Mouse (Mus musculus) kidney, postnatal 0 days (tissue): ENCODE results near the gene Slc39a9. TPM values are rescaled to one million over a fixed set of nuclear protein-coding genes. Genes with fewer than 3 reads are reported as not detected.

Experiments used
- ATAC-seq: fragments of 200-750 bp; cut with Nextera tagmentation; replicated peaks from 2 replicates; pipeline ENCODE4 v1.8.0; 2017; ENCODE audit warnings: low read depth, moderate number of reproducible peaks, moderate TSS enrichment, moderate library complexity; ENCODE audit not compliant: low FRiP score
- DNase-seq: peaks from one replicate; pipeline ENCODE4 v3.0.0-alpha.2; 2016; ENCODE audit warnings: low spot score
- H3K27ac ChIP-seq: fragments of 300-500 bp; sonication (generic); 2 replicates; pipeline ENCODE4 v1.5.1; 2014; ENCODE audit warnings: mild to moderate bottlenecking
- H3K27me3 ChIP-seq: fragments of 300-500 bp; sonication (generic); 2 replicates; pipeline ENCODE4 v1.6.1; 2014; ENCODE audit warnings: low read length, mixed read lengths; ENCODE audit not compliant: insufficient read depth
- H3K36me3 ChIP-seq: fragments of 300-500 bp; sonication (generic); 2 replicates; pipeline ENCODE4 v1.6.1; 2014; ENCODE audit warnings: low read length, mixed read lengths; ENCODE audit not compliant: insufficient read depth
- H3K4me1 ChIP-seq: fragments of 300-500 bp; sonication (generic); replicated peaks from 2 replicates; pipeline ENCODE4 v1.6.1; 2014; ENCODE audit warnings: antibody characterized with exemption, low read length, mixed read lengths; ENCODE audit not compliant: insufficient read depth
- H3K4me2 ChIP-seq: fragments of 300-500 bp; sonication (generic); 2 replicates; pipeline ENCODE4 v1.6.1; 2014; ENCODE audit warnings: mild to moderate bottlenecking, low read length, moderate library complexity, mixed read lengths
- H3K4me3 ChIP-seq: fragments of 300-500 bp; sonication (generic); replicated peaks from 2 replicates; pipeline ENCODE4 v1.5.1; 2014; ENCODE audit warnings: low read depth, low read length
- H3K9ac ChIP-seq: fragments of 300-500 bp; sonication (generic); 2 replicates; pipeline ENCODE4 v1.6.1; 2014; ENCODE audit warnings: low read depth, low read length
- H3K9me3 ChIP-seq: fragments of 300-500 bp; sonication (generic); replicated peaks from 2 replicates; pipeline ENCODE4 v1.6.1; 2016; ENCODE audit warnings: low read length, inconsistent platforms, mixed read lengths
- CTCF ChIP-seq: IDR thresholded peaks from 2 replicates; pipeline ENCODE4 v1.5.1; 2016; ENCODE audit warnings: antibody characterized with exemption, low read depth, mild to moderate bottlenecking, moderate library complexity
- WGBS: fragments of 180-500 bp; shearing (Covaris S2); extraction: QIAGEN DNeasy Blood & Tissue Kit; methylation state at CpG from one replicate; pipeline ENCODE4 v1.1.7; 2014; 5-methylcytosine and 5-hydroxymethylcytosine counted together
- polyA plus RNA-seq: library from polyadenylated mRNA; unstranded; fragments of >200 nt; fragmentation: Nextera tagmentation; extraction: Ambion mirVana; gene quantifications from 2 replicates; pipeline ENCODE4 v1.2.1, GENCODE M21; 2015

Gene Slc39a9
- polyA plus RNA-seq, 1 experiment from 2014 or later, result 21.1 TPM

GRCm38 (mm10) chr12:80598756-80599155 is 44.9 kb upstream of the Slc39a9 start:
- peak; percentile 13; the same call in 1 of the 2 replicates for TF ChIP-seq CTCF
- WGBS, result 44% methylated on average over 6 of the region's 6 CpGs
- H3K4me3 ChIP-seq, result no peak overlapping the region

GRCm38 (mm10) chr12:80601597-80602269 is 42.0 kb upstream of the Slc39a9 start:
- H3K9me3 ChIP-seq, result no peaks in the 10 kb centered on the region
- H3K4me2 ChIP-seq, result no peak overlapping the region
- no peak overlapping the region for H3K4me3 ChIP-seq
- ATAC-seq (no peak), DNase-seq (no peak)
- H3K27me3 ChIP-seq, result no peaks in the 10 kb centered on the region
- TF ChIP-seq CTCF, result no peak
- H3K27ac ChIP-seq, result no peak overlapping the region
- 72% methylated on average over 9 of the region's 9 CpGs for WGBS
- H3K36me3 ChIP-seq, result no peaks in the 10 kb centered on the region
- no peak overlapping the region for H3K9ac ChIP-seq
- H3K4me1 ChIP-seq, result peaks cover 12% of the 10 kb centered on the region; the same call in 1 of the 2 replicates

More at GRCm38 (mm10) chr12:80598756-80599155, 44.9 kb upstream of the Slc39a9 start:
- DNase-seq (peak; percentile 68), ATAC-seq (no peak)
- Histone ChIP-seq H3K9me3 (no peaks in the 10 kb centered on the region), H3K27me3 (no peaks in the 10 kb centered on the region), H3K27ac (peak overlapping the region; percentile 42; the same call in 1 of the 2 replicates), H3K36me3 (no peaks in the 10 kb centered on the region), H3K9ac (no peak overlapping the region), H3K4me1 (peaks cover 12% of the 10 kb centered on the region; the same call in 1 of the 2 replicates), H3K4me2 (no peak overlapping the region)

GRCm38 (mm10) chr12:80602432-80602831 is 41.3 kb upstream of the Slc39a9 start:
- no peak for DNase-seq
- no peak overlapping the region for H3K9ac ChIP-seq
- no peaks in the 10 kb centered on the region for H3K27me3 ChIP-seq
- no peak for ATAC-seq
- no peaks in the 10 kb centered on the region for H3K36me3 ChIP-seq
- WGBS, result 85% methylated on average over 5 of the region's 5 CpGs
- H3K27ac ChIP-seq, result no peak overlapping the region
- peaks cover 12% of the 10 kb centered on the region; the same call in 1 of the 2 replicates for H3K4me1 ChIP-seq
- TF ChIP-seq CTCF, result no peak
- no peaks in the 10 kb centered on the region for H3K9me3 ChIP-seq
- H3K4me2 ChIP-seq, result no peak overlapping the region
- no peak overlapping the region for H3K4me3 ChIP-seq

DNA sequence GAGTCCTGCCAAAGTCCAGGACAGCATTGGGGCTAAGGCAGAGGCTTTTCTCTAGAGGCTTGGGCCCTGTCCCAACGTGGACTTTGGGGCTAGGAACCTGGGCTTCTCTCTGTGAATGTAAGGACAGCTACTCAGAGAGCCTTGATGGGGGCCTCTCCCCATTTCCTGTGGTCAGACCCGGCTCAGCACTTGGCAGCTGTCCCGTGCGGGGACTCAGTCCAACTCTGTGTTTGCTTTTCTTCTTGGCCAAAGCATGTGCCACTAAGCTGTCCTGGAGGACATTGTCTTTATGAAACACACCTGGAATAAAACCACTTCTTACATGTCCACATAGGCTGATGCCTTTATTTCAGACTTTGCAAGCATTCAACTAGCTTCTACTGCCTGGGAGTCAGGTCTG is 40.1 kb upstream of the Slc39a9 start:
- TF ChIP-seq CTCF, result no peak
- Histone ChIP-seq H3K36me3 (no peaks in the 10 kb centered on the region), H3K4me3 (no peak overlapping the region), H3K4me2 (no peak overlapping the region), H3K27ac (no peak overlapping the region), H3K4me1 (peaks cover 9% of the 10 kb centered on the region; the same call in 1 of the 2 replicates), H3K9me3 (no peaks in the 10 kb centered on the region), H3K9ac (no peak overlapping the region), H3K27me3 (no peaks in the 10 kb centered on the region)
- WGBS, result 38% methylated on average over 4 of the region's 4 CpGs
- no peak for ATAC-seq
- DNase-seq, result peak; percentile 60

- Histone ChIP-seq H3K9me3 (no peaks in the 10 kb centered on the region), H3K9ac (no peak overlapping the region), H3K27ac (no peak overlapping the region), H3K36me3 (no peaks in the 10 kb centered on the region), H3K4me2 (no peak overlapping the region), H3K4me1 (0 out of 2 replicates have a peak, but pooled peaks cover 5% of the 10 kb centered on the region), H3K27me3 (no peaks in the 10 kb centered on the region), H3K4me3 (no peak overlapping the region)
- TF ChIP-seq CTCF, result no peak
- 77% methylated on average over 2 of the region's 2 CpGs for WGBS
- no peak for ATAC-seq
- no peak for DNase-seq
Measured at GRCm38 (mm10) chr12:80604218-80604617, 39.5 kb upstream of the Slc39a9 start.

DNA sequence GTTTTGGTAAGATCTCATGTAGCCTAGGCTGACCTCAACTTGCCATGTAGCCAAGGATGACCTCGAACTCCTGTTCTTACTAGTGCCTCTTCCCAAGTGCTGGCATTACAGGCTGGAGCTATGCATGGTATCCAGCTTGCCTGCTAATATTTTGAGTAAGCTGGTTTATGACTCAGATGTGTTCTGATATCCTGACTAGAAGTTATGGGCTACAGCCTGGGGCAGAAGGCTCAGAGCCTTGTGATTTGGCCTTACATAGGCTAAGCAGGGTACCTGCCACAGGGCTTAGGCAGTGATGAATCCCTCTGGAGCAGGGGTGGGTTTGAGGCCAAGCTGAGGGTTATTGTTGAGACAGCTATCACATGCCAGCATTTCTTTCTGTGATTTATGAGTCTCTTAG is 35.1 kb upstream of the Slc39a9 start:
- H3K9ac ChIP-seq, result no peak overlapping the region
- ATAC-seq (no peak), DNase-seq (no peak)
- no peaks in the 10 kb centered on the region for H3K27me3 ChIP-seq
- H3K27ac ChIP-seq, result no peak overlapping the region
- no peak for TF ChIP-seq CTCF
- no peaks in the 10 kb centered on the region for H3K4me1 ChIP-seq
- WGBS, result 84% methylated on average over 1 of the region's 1 CpGs
- H3K36me3 ChIP-seq, result no peaks in the 10 kb centered on the region
- no peaks in the 10 kb centered on the region for H3K9me3 ChIP-seq
- no peak overlapping the region for H3K4me2 ChIP-seq
- H3K4me3 ChIP-seq, result no peak overlapping the region
